Mouse (Mus musculus) hindbrain, embryonic 12.5 days (tissue): ENCODE results near the gene Asic2. TPM values are rescaled to one million over a fixed set of nuclear protein-coding genes. Genes with fewer than 3 reads are reported as not detected.

Experiments
- ATAC-seq: fragments of 200-750 bp; cut with Nextera tagmentation; 2 replicates; pipeline ENCODE4 v1.8.0; 2017; ENCODE audit warnings: moderate TSS enrichment; ENCODE audit not compliant: low FRiP score
- H3K27ac ChIP-seq: fragments of 300-500 bp; sonication (generic); 2 replicates; pipeline ENCODE4 v1.5.1; 2016; ENCODE audit warnings: mild to moderate bottlenecking
- H3K27me3 ChIP-seq: fragments of 300-500 bp; sonication (generic); 2 replicates; pipeline ENCODE4 v1.6.1; 2016; ENCODE audit warnings: mild to moderate bottlenecking
- H3K36me3 ChIP-seq: fragments of 300-500 bp; sonication (generic); 2 replicates; pipeline ENCODE4 v1.6.1; 2016; ENCODE audit warnings: mild to moderate bottlenecking
- H3K4me1 ChIP-seq: fragments of 300-500 bp; sonication (generic); 2 replicates; pipeline ENCODE4 v1.6.1; 2016
- H3K4me2 ChIP-seq: fragments of 300-500 bp; sonication (generic); replicated peaks from 2 replicates; pipeline ENCODE4 v1.6.1; 2016; ENCODE audit warnings: mild to moderate bottlenecking
- H3K4me3 ChIP-seq: fragments of 300-500 bp; sonication (generic); 2 replicates; pipeline ENCODE4 v1.5.1; 2016; ENCODE audit warnings: mild to moderate bottlenecking
- H3K9ac ChIP-seq: fragments of 300-500 bp; sonication (generic); 2 replicates; pipeline ENCODE4 v1.6.1; 2016; ENCODE audit warnings: mild to moderate bottlenecking, moderate library complexity
- H3K9me3 ChIP-seq: fragments of 300-500 bp; sonication (generic); replicated peaks from 2 replicates; pipeline ENCODE4 v1.6.1; 2016; ENCODE audit warnings: mild to moderate bottlenecking
- WGBS: fragments of 180-500 bp; shearing (Covaris S2); methylation state at CpG from one replicate; pipeline ENCODE4 v1.1.7; 2016; 5-methylcytosine and 5-hydroxymethylcytosine counted together
- polyA plus RNA-seq: library from polyadenylated mRNA; unstranded; fragments of >200 nt; fragmentation: Nextera tagmentation; extraction: Ambion mirVana; gene quantifications from 2 replicates; pipeline ENCODE4 v1.2.1, GENCODE M21; 2016

Gene Asic2
- polyA plus RNA-seq, 1 experiment from 2014 or later, result 5.4 TPM

GRCm38 (mm10) chr11:81489144-81489735 lies 479.0 kb downstream of the Asic2 start:
- Histone ChIP-seq H3K4me1 (no peaks in the 10 kb centered on the region), H3K27ac (no peak overlapping the region), H3K4me2 (no peak overlapping the region), H3K9me3 (no peaks in the 10 kb centered on the region), H3K36me3 (no peaks in the 10 kb centered on the region), H3K27me3 (no peaks in the 10 kb centered on the region), H3K4me3 (no peak overlapping the region), H3K9ac (no peak overlapping the region)
- 84% methylated on average over 1 of the region's 1 CpGs for WGBS
- no peak for ATAC-seq

- no peaks in the 10 kb centered on the region for H3K4me1 ChIP-seq
- H3K4me2 ChIP-seq, result no peak overlapping the region
- no peak overlapping the region for H3K9ac ChIP-seq
- H3K36me3 ChIP-seq, result no peaks in the 10 kb centered on the region
- no peak overlapping the region for H3K27ac ChIP-seq
- no peaks in the 10 kb centered on the region for H3K27me3 ChIP-seq
- WGBS, result 91% methylated on average over 5 of the region's 5 CpGs
- no peak for ATAC-seq
- no peak overlapping the region for H3K4me3 ChIP-seq
- no peaks in the 10 kb centered on the region for H3K9me3 ChIP-seq
Observed at GRCm38 (mm10) chr11:81488681-81489080, 479.6 kb downstream of the Asic2 start.

GRCm38 (mm10) chr11:81486265-81486940 lies 481.9 kb downstream of the Asic2 start:
- Histone ChIP-seq H3K36me3 (no peaks in the 10 kb centered on the region), H3K9me3 (no peaks in the 10 kb centered on the region), H3K4me1 (no peaks in the 10 kb centered on the region), H3K4me3 (no peak overlapping the region), H3K27me3 (no peaks in the 10 kb centered on the region), H3K9ac (no peak overlapping the region), H3K27ac (no peak overlapping the region), H3K4me2 (no peak overlapping the region)
- ATAC-seq, result no peak
- WGBS, result 27% methylated on average over 6 of the region's 6 CpGs

- Histone ChIP-seq H3K9me3 (no peaks in the 10 kb centered on the region), H3K9ac (no peak overlapping the region), H3K27ac (no peak overlapping the region), H3K4me3 (no peak overlapping the region), H3K27me3 (no peaks in the 10 kb centered on the region), H3K36me3 (no peaks in the 10 kb centered on the region), H3K4me1 (no peaks in the 10 kb centered on the region), H3K4me2 (no peak overlapping the region)
- ATAC-seq, result no peak
- WGBS, result 45% methylated on average over 3 of the region's 3 CpGs
Observed at GRCm38 (mm10) chr11:81481198-81481597, 487.1 kb downstream of the Asic2 start.

- no peak overlapping the region for H3K9ac ChIP-seq
- no peak for ATAC-seq
Observed at GRCm38 (mm10) chr11:81476231-81476630, 492.0 kb downstream of the Asic2 start.

GRCm38 (mm10) chr11:81474121-81474520 lies 494.1 kb downstream of the Asic2 start:
- H3K9ac ChIP-seq, result no peak overlapping the region
- no peaks in the 10 kb centered on the region for H3K9me3 ChIP-seq
- 96% methylated on average over 2 of the region's 2 CpGs for WGBS
- no peak overlapping the region for H3K27ac ChIP-seq
- no peak overlapping the region for H3K4me3 ChIP-seq
- no peaks in the 10 kb centered on the region for H3K27me3 ChIP-seq
- no peak for ATAC-seq
- no peak overlapping the region for H3K4me2 ChIP-seq
- no peaks in the 10 kb centered on the region for H3K36me3 ChIP-seq
- no peaks in the 10 kb centered on the region for H3K4me1 ChIP-seq

More at GRCm38 (mm10) chr11:81476231-81476630, 492.0 kb downstream of the Asic2 start:
- H3K4me2 ChIP-seq, result no peak overlapping the region
- no peaks in the 10 kb centered on the region for H3K36me3 ChIP-seq
- no peak overlapping the region for H3K27ac ChIP-seq
- no peak overlapping the region for H3K4me3 ChIP-seq
- no peaks in the 10 kb centered on the region for H3K27me3 ChIP-seq
- H3K9me3 ChIP-seq, result no peaks in the 10 kb centered on the region
- no peaks in the 10 kb centered on the region for H3K4me1 ChIP-seq

GRCm38 (mm10) chr11:81462199-81462598 lies 506.1 kb downstream of the Asic2 start:
- Histone ChIP-seq H3K4me1 (peaks cover 5% of the 10 kb centered on the region; the same call in 1 of the 2 replicates), H3K4me3 (no peak overlapping the region), H3K27me3 (peaks cover 6% of the 10 kb centered on the region; the same call in 1 of the 2 replicates), H3K4me2 (no peak overlapping the region), H3K9me3 (no peaks in the 10 kb centered on the region), H3K36me3 (no peaks in the 10 kb centered on the region), H3K9ac (no peak overlapping the region), H3K27ac (no peak overlapping the region)
- ATAC-seq, result 0 out of 2 replicates have a peak, but pooled peaks have one; percentile 38
- 2% methylated on average over 4 of the region's 5 CpGs for WGBS

- Histone ChIP-seq H3K4me1 (peaks cover 5% of the 10 kb centered on the region; the same call in 1 of the 2 replicates), H3K9ac (no peak overlapping the region), H3K4me2 (no peak overlapping the region), H3K9me3 (no peaks in the 10 kb centered on the region), H3K4me3 (no peak overlapping the region), H3K27ac (no peak overlapping the region), H3K27me3 (peaks cover 6% of the 10 kb centered on the region; the same call in 1 of the 2 replicates), H3K36me3 (no peaks in the 10 kb centered on the region)
- no peak for ATAC-seq
- 21% methylated on average over 4 of the region's 4 CpGs for WGBS
Observed at GRCm38 (mm10) chr11:81461748-81462147, 506.5 kb downstream of the Asic2 start.

GRCm38 (mm10) chr11:81454921-81455320 lies 513.3 kb downstream of the Asic2 start:
- Histone ChIP-seq H3K9ac (no peak overlapping the region), H3K4me1 (peaks cover 19% of the 10 kb centered on the region), H3K27me3 (peaks cover 5% of the 10 kb centered on the region; the same call in 1 of the 2 replicates), H3K4me2 (no peak overlapping the region), H3K36me3 (no peaks in the 10 kb centered on the region), H3K27ac (no peak overlapping the region), H3K9me3 (no peaks in the 10 kb centered on the region), H3K4me3 (no peak overlapping the region)
- 92% methylated on average over 4 of the region's 4 CpGs for WGBS
- no peak for ATAC-seq

- Histone ChIP-seq H3K9me3 (no peaks in the 10 kb centered on the region), H3K4me1 (peaks cover 19% of the 10 kb centered on the region), H3K9ac (no peak overlapping the region), H3K27me3 (no peaks in the 10 kb centered on the region; the same call in 1 of the 2 replicates), H3K4me2 (no peak overlapping the region), H3K36me3 (no peaks in the 10 kb centered on the region), H3K27ac (peak overlapping the region; percentile 71), H3K4me3 (no peak overlapping the region)
- 4% methylated on average over 1 of the region's 1 CpGs for WGBS
- ATAC-seq, result peak; percentile 84
Observed at GRCm38 (mm10) chr11:81454111-81454510, 514.1 kb downstream of the Asic2 start.

- H3K36me3 ChIP-seq, result no peaks in the 10 kb centered on the region
- no peak overlapping the region for H3K9ac ChIP-seq
- H3K27ac ChIP-seq, result no peak overlapping the region
- peaks cover 15% of the 10 kb centered on the region for H3K4me1 ChIP-seq
- 46% methylated on average over 3 of the region's 3 CpGs for WGBS
- no peak overlapping the region for H3K4me2 ChIP-seq
- no peaks in the 10 kb centered on the region for H3K9me3 ChIP-seq
- H3K27me3 ChIP-seq, result no peaks in the 10 kb centered on the region
- H3K4me3 ChIP-seq, result no peak overlapping the region
- ATAC-seq, result no peak
Observed at GRCm38 (mm10) chr11:81449271-81449705, 519.0 kb downstream of the Asic2 start.

GRCm38 (mm10) chr11:81446347-81446746 lies 521.9 kb downstream of the Asic2 start:
- H3K27me3 ChIP-seq, result no peaks in the 10 kb centered on the region
- WGBS, result 71% methylated on average over 1 of the region's 1 CpGs
- H3K4me3 ChIP-seq, result no peak overlapping the region
- no peak for ATAC-seq
- no peaks in the 10 kb centered on the region for H3K4me1 ChIP-seq
- no peak overlapping the region for H3K4me2 ChIP-seq
- H3K36me3 ChIP-seq, result no peaks in the 10 kb centered on the region
- no peaks in the 10 kb centered on the region for H3K9me3 ChIP-seq
- no peak overlapping the region for H3K9ac ChIP-seq
- no peak overlapping the region for H3K27ac ChIP-seq

GRCm38 (mm10) chr11:81426857-81427256 lies 541.4 kb downstream of the Asic2 start:
- Histone ChIP-seq H3K27ac (no peak overlapping the region), H3K4me1 (no peaks in the 10 kb centered on the region; the same call in 1 of the 2 replicates), H3K27me3 (no peaks in the 10 kb centered on the region), H3K36me3 (no peaks in the 10 kb centered on the region), H3K9me3 (no peaks in the 10 kb centered on the region), H3K4me3 (no peak overlapping the region), H3K9ac (no peak overlapping the region), H3K4me2 (no peak overlapping the region)
- ATAC-seq, result no peak
- WGBS, result 61% methylated on average over 14 of the region's 14 CpGs
